Mouse (Mus musculus): ENCODE data around the gene Slco2a1.

- TF ChIP-seq CTCF (IDR thresholded peaks at IDR 0.05; ENCODE audit: low read depth) (no peak), EP300 (IDR thresholded peaks at IDR 0.05; ENCODE audit: low read depth) (no peak)
Observed at GRCm38 (mm10) chr9:103143881-103144280, 155.4 kb downstream of the Slco2a1 start.

Measured in heart, postnatal 0 days (tissue).